Mouse (Mus musculus) brain, adult 2 months (tissue): Measurements from ENCODE around the gene Zfp629.

ENCODE experiments used
- DNase-seq: peaks from one replicate; pipeline ENCODE4 v3.0.0; 2011; ENCODE audit warnings: low read depth, low spot score

Zfp629 gene

GRCm38 (mm10) chr7:127614511-127614890 is 1.1 kb downstream of the Zfp629 start:
- DNase-seq = peak; percentile 15

GRCm38 (mm10) chr7:127614091-127614490 is 1.5 kb downstream of the Zfp629 start:
- no peak for DNase-seq

GRCm38 (mm10) chr7:127613501-127613900 is 2.1 kb downstream of the Zfp629 start:
- no peak for DNase-seq

- no peak for DNase-seq
These were observed 4.0 kb downstream of the Zfp629 start for GRCm38 (mm10) chr7:127611561-127611960.

GRCm38 (mm10) chr7:127611011-127611410 is 4.6 kb downstream of the Zfp629 start:
- no peak for DNase-seq

- DNase-seq = no peak
These were observed 8.4 kb downstream of the Zfp629 start for GRCm38 (mm10) chr7:127607150-127607549.

GRCm38 (mm10) chr7:127604256-127604655 is 11.3 kb downstream of the Zfp629 start:
- no peak for DNase-seq

- DNase-seq = no peak
These were observed 12.7 kb downstream of the Zfp629 start for GRCm38 (mm10) chr7:127602903-127603302.

- no peak for DNase-seq
These were observed 13.9 kb downstream of the Zfp629 start for GRCm38 (mm10) chr7:127601735-127602134.

- DNase-seq = no peak
These were observed 15.0 kb downstream of the Zfp629 start for GRCm38 (mm10) chr7:127600612-127601011.

- DNase-seq = no peak
These were observed 18.9 kb downstream of the Zfp629 start for GRCm38 (mm10) chr7:127596747-127597146.

- DNase-seq = no peak
These were observed 23.0 kb downstream of the Zfp629 start for GRCm38 (mm10) chr7:127592575-127592974.

GRCm38 (mm10) chr7:127591108-127591507 is 24.5 kb downstream of the Zfp629 start:
- no peak for DNase-seq

GRCm38 (mm10) chr7:127589637-127590036 is 26.0 kb downstream of the Zfp629 start:
- DNase-seq = no peak

- no peak for DNase-seq
These were observed 26.7 kb downstream of the Zfp629 start for GRCm38 (mm10) chr7:127588901-127589300.

- peak; percentile 99 for DNase-seq
These were observed 27.4 kb downstream of the Zfp629 start, which contains the start of the genes Ccdc189 and Rnf40 for GRCm38 (mm10) chr7:127588011-127588871. Gene Ccdc189 (minus strand): TSS chr7:127588595. Gene Rnf40 (plus strand): TSS chr7:127588767.

GRCm38 (mm10) chr7:127587196-127587595 is 28.4 kb downstream of the Zfp629 start:
- no peak for DNase-seq

- no peak for DNase-seq
These were observed 29.4 kb downstream of the Zfp629 start for GRCm38 (mm10) chr7:127586149-127586548.

GRCm38 (mm10) chr7:127585031-127585430 is 30.6 kb downstream of the Zfp629 start:
- no peak for DNase-seq

GRCm38 (mm10) chr7:127583260-127583659 is 32.3 kb downstream of the Zfp629 start:
- no peak for DNase-seq

GRCm38 (mm10) chr7:127574115-127574514 is 41.5 kb downstream of the Zfp629 start:
- DNase-seq = no peak

GRCm38 (mm10) chr7:127573503-127574008 is 42.0 kb downstream of the Zfp629 start:
- DNase-seq = peak; percentile 25

- DNase-seq = peak; percentile 100
These were observed 42.6 kb downstream of the Zfp629 start, which contains the start of gene Phkg2 for GRCm38 (mm10) chr7:127572895-127573471. Gene Phkg2 (plus strand): TSS chr7:127573340.
